In the genomic region with DNA sequence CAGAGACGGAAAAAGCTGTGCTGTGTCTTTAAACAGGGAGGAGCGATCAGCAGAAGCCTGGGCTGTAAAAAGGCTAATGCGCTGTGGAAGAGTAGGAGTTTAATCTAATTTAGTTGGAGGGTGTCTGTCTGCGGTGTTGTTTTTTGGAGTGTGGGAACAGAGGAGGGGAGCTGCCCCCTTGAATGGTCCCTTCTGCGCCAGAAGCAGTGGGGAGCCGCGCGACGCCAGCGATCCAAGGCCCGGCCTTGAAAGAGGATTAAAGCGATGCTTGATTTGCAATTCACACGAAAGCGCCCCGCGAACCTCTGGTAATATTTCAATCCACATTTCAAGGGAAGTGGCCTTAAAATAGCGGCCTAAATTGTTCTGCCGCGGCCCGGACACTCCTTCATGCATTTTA, we compare ENCODE assay signal across 9 mouse cellular contexts. TPM values are rescaled to one million over a fixed set of nuclear protein-coding genes. Genes with fewer than 3 reads are reported as not detected.
A peak's percentile ranks its signal among the peaks of the same experiment; 100 is the strongest.
DNase-seq lines count a peak whose midpoint lies in the region; ATAC-seq and TF ChIP-seq lines count a peak whose summit lies in the region.
"Had no signal": no experiment of that assay in that cellular context is flagged by ENCODE, and none has a peak within 500 bp of the region (broad histone marks: within the 10 kb centered on the region; RNA-seq: fewer than 3 reads in every experiment).

No protein-coding gene starts in this region.

- no peak for TF ChIP-seq CTCF in E14TG2a.4 (conservative IDR thresholded peaks at IDR 0.05; ENCODE audit: low read length)

- no peak for ATAC-seq in heart, embryonic 11.5 days (replicated peaks; ENCODE audit: insufficient number of reproducible peaks, low FRiP score, low TSS enrichment)
- ATAC-seq in forebrain, embryonic 11.5 days (replicated peaks; ENCODE audit: low FRiP score): peak; percentile 28
- no peak for ATAC-seq in erythroblast, adult 5-6 weeks (replicated peaks; ENCODE audit: low FRiP score, poor library complexity, severe bottlenecking)

- peak overlapping the region; percentile 61 for H3K4me2 ChIP-seq in heart, embryonic 11.5 days
- peak overlapping the region; percentile 47 for H3K4me2 ChIP-seq in forebrain, embryonic 11.5 days (ENCODE audit: low read depth, low read length, severe bottlenecking)

- H3K27me3 ChIP-seq in heart, embryonic 11.5 days (ENCODE audit: control insufficient read depth, insufficient read depth, low read length): peaks cover 53% of the 10 kb centered on the region
- peaks cover 57% of the 10 kb centered on the region for H3K27me3 ChIP-seq in E14TG2a.4 (ENCODE audit: insufficient read depth, low read length)
- peaks cover 90% of the 10 kb centered on the region for H3K27me3 ChIP-seq in forebrain, embryonic 11.5 days (ENCODE audit: control insufficient read depth, insufficient read depth, low read length)

- H3K36me3 ChIP-seq in heart, embryonic 11.5 days (ENCODE audit: control insufficient read depth, insufficient read depth, low read length): no peaks in the 10 kb centered on the region
- no peaks in the 10 kb centered on the region for H3K36me3 ChIP-seq in E14TG2a.4 (ENCODE audit: insufficient read depth, low read length)
- H3K36me3 ChIP-seq in forebrain, embryonic 11.5 days (ENCODE audit: control insufficient read depth, insufficient read depth, low read length): no peaks in the 10 kb centered on the region

- no peak overlapping the region for H3K9ac ChIP-seq in heart, embryonic 11.5 days (ENCODE audit: low read depth, low read length)
- H3K9ac ChIP-seq in forebrain, embryonic 11.5 days (ENCODE audit: low read length): no peak overlapping the region

- intact Hi-C loops in heart, postnatal 10 days (cut with DNase I): no loop called here

- H3K27ac ChIP-seq in heart, embryonic 11.5 days (ENCODE audit: low read depth, low read length): no peak overlapping the region
- no peak overlapping the region for H3K27ac ChIP-seq in forebrain, embryonic 11.5 days (ENCODE audit: low read depth, low read length)

- 1% methylated on average over 20 of the region's 20 CpGs for WGBS in heart, embryonic 11.5 days (ENCODE audit: insufficient replicate concordance)
- under 1% methylated on average over 20 of the region's 20 CpGs for WGBS in forebrain, embryonic 11.5 days

- H3K4me3 ChIP-seq in heart, embryonic 11.5 days (ENCODE audit: low read depth, low read length): peak overlapping the region; percentile 36
- peak overlapping the region; percentile 41; the same call in 1 of the 2 replicates for H3K4me3 ChIP-seq in E14TG2a.4 (replicated peaks; ENCODE audit: low read length)
- peak overlapping the region; percentile 14; the same call in 1 of the 2 replicates for H3K4me3 ChIP-seq in forebrain, embryonic 11.5 days (ENCODE audit: low read depth, low read length)

- H3K4me1 ChIP-seq in heart, embryonic 11.5 days (ENCODE audit: control insufficient read depth, insufficient read depth, low read length): peaks cover 8% of the 10 kb centered on the region; the same call in 1 of the 2 replicates
- peaks cover 75% of the 10 kb centered on the region for H3K4me1 ChIP-seq in E14TG2a.4 (replicated peaks; ENCODE audit: low read depth, low read length)
- peaks cover 29% of the 10 kb centered on the region for H3K4me1 ChIP-seq in forebrain, embryonic 11.5 days (replicated peaks; ENCODE audit: control insufficient read depth, insufficient read depth, low read length)

- DNase-seq in heart, postnatal 10 days: no peak
- DNase-seq in forebrain, embryonic 11.5 days (ENCODE audit: low spot score): peak; percentile 84
- peak; percentile 73 for DNase-seq in mesoderm, embryonic 11.5 days (ENCODE audit: low read depth, low spot score)
- DNase-seq in ovary, postnatal 14 days (ENCODE audit: low spot score): no peak
- DNase-seq in natural killer cell, adult 2 months (ENCODE audit: low spot score in 2 of 2): no peak

- no peaks in the 10 kb centered on the region for H3K9me3 ChIP-seq in heart, embryonic 11.5 days (replicated peaks; ENCODE audit: control insufficient read depth, low read length)
- H3K9me3 ChIP-seq in E14TG2a.4 (ENCODE audit: low read length): peaks cover 9% of the 10 kb centered on the region
- no peaks in the 10 kb centered on the region for H3K9me3 ChIP-seq in forebrain, embryonic 11.5 days (ENCODE audit: control insufficient read depth, low read length)

RNA-seq across cellular contexts. Expression of a gene that starts 3.8 kb away (rescaled TPM):
- polyA plus RNA-seq in heart, embryonic 11.5 days (2014; fragmentation: Nextera tagmentation; extraction: Ambion mirVana): 0.11 and 0.52 TPM in 2 replicates
- under 1 TPM; 0.17 to 0.25 TPM for total RNA-seq in heart, postnatal 10 days (2021)
- polyA plus RNA-seq in forebrain, embryonic 11.5 days (2014; fragmentation: Nextera tagmentation; extraction: Ambion mirVana): 6.1 and 6.6 TPM in 2 replicates
- total RNA-seq in erythroblast, adult 5-6 weeks (2015; ENCODE audit: low replicate concordance): not detected in 2 replicates
- total RNA-seq in erythroblast, adult 5-6 weeks (2017; ENCODE audit: low replicate concordance): not detected in 2 replicates
- total RNA-seq: liver, adult 2 months had no signal
- polyA plus RNA-seq: liver, adult 2 months had no signal

Comparison
In these comparisons a context has a peak if more than half of its experiments do, and no peak if none do; other contexts are left out.
1. DNase-seq: peak in forebrain, embryonic 11.5 days (single experiment) and mesoderm, embryonic 11.5 days (single experiment); none in heart, postnatal 10 days (0 of 2), ovary, postnatal 14 days (single experiment) and natural killer cell, adult 2 months (0 of 2).
2. Peak in every context shown above with its lines, with median percentiles within 50 percentile points of each other: H3K4me3 ChIP-seq.